Mouse (Mus musculus) lung, adult 18-20 months (tissue): ENCODE data around the gene Tmem120b.

ENCODE experiments used
- DNase-seq, 2 experiments: peaks; one replicate each; pipeline ENCODE4 v3.0.0; 2022; ENCODE audit warnings: mixed read lengths in 2 of 2

Tmem120b gene

DNA sequence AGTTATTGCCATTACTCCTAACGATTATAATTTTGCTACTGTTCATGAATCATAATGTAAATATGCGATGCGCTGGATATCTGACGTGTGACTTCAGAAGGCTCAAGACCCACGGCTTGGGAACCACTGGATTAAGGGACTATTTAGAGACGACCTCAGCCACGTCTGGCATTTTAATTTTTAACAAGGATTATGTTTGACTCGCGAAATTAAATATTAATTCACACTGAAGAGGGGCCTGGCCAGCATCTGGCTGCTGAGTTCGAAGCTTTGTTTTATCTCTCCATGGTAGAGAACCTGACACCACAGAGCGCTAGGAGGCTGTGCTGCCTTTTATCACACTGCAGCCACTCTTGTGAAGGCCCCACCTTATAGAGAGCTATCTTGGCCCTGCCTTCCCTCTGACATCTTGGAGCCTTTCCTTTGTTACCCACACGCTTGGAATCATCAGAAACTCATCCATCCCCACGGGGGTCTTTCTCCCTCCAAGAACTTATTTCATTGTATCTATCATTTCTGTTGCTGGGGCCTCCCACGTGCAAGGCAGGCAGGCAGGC is 24.9 kb downstream of the Tmem120b start:
- no peak for DNase-seq

DNA sequence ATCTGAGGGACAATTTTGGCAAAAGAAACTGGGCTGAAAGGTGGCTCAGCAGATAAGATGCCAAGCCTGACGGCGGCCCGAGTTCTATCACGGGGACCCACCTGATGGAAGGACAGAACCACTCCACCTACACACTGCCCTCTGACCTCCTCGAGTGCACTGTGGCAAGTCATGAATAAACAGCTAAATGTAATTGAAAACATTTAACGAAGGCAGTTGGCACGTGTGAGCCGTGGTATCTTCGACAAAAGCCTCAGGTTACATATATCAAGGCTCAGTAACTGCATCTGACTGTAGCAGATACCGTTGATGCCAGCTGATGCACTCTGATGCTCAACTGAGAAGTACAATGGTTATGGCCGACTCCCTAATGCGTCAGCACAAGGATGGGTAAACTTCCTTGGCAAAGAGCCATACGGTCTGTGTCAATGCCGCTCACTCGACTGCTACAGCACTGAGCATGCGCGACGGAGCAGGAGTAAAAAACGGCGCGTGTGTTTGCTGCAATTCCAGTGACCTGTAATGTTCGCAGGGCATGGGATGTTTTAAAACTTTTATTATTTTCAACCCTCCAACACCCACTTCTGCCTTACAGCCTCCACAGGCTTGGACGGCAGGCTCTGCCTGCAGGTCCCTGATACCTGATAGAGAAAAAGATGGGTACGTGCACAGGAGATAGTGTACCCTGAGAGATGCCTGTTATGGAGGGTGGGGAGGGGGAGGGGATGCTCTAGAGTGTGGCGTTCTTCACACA is 26.2 kb downstream of the Tmem120b start:
- DNase-seq = no peak

DNA sequence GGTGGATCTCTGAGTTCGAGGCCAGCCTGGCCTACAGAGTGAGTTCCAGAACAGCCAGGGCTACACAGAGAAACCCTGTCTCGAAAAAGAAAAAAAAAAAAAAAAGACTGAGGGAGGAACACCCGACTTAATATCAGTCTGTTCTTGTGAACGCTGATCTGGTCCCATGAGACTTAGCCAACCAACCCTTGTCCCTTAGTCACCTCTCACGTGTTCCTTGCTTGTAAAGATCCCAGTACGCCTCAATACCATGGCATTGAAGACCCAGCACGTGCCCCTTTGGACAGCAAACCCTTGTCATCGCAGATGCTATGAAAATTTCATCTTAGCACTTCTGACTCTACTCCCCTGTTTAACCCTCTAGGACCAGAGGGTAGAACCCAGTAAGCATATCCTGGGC is 28.1 kb downstream of the Tmem120b start:
- DNase-seq = no peak

DNA sequence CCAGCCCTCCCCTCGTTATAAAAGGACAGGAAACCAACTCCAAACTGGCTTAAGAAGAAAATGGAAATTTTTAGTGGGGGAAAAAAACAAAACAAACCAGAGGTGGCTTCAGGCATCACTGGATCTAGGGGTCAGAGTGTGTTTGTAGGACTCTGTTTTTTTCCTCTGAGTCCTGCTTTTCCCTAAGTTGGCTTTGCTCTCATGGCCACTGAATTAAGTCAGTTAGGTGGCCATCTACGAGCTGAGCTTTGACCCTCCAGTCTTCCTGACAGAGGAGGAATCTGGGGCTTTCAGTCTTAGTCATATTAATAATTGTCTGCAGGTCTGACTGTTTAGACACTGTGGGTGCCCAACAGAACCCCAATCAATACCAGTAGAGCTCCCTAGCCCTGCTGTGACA is 30.3 kb downstream of the Tmem120b start:
- DNase-seq = no peak

DNA sequence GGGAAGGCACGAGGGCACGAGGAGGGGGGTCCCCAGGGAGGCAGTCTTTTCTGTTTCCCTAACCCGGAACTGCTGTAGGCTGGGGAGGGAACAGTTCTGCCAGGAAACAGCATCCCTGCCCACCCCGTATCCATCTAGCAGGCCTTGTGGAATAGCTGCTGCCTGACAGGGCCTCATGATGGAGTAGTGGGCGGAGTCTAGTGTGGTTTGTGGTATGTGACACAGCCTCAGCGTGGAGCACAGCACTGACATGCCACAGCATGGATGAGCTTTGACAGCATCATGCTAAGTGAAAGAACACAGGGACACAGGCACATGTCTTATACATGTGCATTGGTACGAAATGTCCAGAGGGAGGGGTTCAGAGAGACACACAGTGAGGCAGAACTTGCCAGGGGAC is 34.2 kb downstream of the Tmem120b start:
- DNase-seq = no peak

DNA sequence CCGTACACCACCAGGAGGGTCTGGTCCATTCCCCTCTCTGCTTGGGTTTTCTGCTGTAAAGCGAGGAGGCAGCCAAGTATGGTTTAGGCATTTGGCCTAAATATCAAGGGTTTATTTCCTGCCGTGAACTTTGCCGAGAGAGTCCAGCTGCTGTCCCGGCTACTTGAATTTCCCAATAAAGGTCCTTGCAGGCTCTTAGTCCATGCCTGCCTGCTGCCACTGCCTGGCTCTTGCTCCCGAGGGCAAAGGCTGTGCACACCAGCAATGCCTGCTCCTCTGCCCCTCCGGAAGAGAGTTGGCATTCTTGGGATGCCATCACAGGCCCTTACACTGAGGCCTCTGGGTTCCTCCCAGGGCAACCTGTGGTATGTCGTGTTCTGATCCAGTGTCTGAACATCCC is 35.3 kb downstream of the Tmem120b start:
- no peak for DNase-seq

DNA sequence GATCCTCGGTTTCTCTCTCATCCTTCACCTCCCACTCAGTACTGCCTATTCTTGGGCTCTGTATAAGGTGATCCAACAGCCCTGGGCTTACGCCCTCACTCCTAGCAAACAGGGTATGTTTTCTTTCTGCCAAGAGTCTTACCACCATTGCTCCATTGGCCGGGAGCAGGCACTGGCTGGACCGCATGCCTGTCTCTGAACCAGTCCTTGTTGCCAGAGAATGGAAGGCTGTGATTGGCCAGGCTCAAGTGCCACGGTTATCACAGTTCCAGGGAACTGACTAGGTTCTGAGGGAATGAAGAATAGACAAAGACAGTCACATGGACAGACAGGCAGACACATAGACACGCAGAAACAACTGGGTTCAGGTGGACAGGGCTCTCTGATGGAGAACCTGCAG is 36.6 kb downstream of the Tmem120b start:
- DNase-seq = no peak

DNA sequence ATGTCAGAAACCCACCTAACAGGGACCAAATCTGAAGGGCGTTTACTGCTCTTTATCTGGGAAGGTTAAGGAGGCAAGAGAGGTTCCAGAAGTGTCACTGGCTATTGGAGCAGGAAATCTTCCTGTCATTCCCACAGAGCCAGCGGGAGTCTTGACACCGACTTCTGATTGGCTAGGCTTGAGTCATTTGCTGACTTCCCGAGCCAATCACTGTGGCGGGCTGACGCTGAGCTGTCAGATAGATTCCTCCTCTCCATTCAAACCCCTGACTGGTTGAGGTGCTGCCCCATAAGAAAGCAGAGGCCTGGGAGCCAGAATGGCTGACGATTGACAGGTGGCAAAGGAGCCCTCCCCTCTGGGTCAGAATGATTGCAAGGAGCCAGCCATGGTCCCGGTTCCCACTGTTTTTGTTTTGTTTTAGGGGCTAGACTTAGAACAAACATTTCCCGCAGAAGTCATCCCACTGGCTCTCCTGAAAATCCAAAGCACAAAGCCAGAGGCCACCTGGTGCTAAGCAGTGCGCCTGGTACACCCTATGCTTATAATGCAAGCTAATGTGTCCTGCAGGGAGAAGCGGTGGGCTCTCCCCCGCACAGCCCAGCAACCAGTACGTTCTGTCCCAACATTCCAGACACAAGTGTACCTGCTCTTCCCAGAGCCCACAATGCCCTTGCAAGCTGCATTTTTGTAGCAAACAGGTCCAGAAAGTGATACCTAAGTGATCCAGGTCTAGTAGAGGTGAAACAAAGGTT is 41.4 kb downstream of the Tmem120b start:
- peak in 1 of 2 experiments; percentile 42 for DNase-seq

DNA sequence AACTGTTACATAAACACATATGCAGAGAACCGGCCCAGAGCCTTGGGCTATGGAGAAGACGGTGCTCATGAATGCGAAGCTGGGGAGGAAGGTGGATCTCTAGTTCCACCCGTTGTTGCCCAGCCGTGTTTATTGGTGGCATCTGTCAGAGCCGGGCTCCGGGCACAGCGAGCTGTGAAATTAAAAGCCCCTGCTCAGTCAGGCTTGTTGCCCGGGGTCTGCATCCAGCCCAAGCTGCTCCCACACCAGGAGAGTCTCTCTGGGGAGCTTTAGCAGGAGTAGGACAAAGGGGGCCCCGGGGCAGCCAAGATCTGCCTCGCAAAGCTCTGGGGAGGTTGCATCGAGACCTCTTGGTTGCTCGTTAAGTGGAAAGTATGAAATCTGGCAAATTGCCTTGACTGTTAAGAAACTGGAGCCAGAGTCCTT is 42.1 kb downstream of the Tmem120b start:
- peak in 1 of 2 experiments; percentile 43 for DNase-seq

DNA sequence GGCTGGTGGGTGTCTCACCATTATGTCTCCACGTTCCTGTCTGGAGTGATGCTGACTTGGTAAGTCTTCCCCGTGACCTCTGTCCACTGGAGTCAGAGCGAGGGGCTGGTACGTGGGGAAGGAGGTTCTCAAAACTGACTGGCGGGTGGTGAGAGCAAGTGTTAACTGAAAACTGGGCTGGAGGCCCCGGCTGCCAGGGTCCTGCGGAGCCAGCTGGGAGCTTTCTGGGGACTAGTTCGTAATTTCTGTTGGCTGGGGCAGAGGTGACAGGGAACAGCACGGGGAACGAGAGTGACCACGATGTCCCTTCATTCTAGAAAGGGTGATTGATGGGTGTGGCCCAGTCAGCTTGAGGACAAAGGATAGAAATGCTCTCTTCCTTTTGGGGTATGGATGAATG is 45.9 kb downstream of the Tmem120b start:
- no peak for DNase-seq

DNA sequence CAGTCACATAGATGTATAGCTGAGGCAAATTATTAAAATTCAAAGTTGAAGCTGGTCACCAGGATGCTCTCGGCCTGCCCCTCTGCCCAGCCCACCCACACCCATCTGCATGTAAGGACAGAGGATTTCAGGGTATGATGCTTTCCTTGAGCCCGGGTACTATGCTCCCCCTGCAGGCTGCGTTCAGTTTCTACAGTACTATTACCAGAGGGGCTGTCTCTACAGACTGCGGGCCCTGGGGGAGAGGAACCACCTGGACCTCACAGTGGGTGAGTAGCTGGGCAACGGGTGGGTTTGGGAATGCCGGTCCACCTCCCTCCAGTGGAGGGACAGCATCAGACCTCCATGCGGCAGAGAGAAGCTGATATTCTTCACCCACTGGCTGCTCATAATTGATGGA is 46.7 kb downstream of the Tmem120b start:
- no peak for DNase-seq

DNA sequence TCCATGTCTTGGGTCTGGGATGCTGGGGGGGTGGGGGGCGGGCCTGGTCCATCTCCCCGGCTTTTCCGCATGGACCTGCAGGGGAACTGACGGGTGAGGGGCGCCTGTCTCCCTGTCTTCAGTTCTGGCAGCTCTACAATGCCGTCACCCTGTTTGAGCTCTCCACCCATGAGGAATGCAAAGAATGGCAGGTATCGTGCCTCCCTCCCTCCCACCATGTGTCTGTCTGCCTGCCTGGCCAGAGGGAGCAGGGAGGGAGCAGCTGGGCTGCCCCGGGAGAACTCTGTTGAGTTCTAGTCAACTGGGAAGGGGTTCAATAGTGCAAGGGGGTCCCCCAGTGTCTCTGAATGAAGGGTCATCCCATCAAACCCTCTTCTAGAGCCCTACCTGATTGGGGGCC is 47.9 kb downstream of the Tmem120b start:
- DNase-seq = peak; percentile 47 to 53

DNA sequence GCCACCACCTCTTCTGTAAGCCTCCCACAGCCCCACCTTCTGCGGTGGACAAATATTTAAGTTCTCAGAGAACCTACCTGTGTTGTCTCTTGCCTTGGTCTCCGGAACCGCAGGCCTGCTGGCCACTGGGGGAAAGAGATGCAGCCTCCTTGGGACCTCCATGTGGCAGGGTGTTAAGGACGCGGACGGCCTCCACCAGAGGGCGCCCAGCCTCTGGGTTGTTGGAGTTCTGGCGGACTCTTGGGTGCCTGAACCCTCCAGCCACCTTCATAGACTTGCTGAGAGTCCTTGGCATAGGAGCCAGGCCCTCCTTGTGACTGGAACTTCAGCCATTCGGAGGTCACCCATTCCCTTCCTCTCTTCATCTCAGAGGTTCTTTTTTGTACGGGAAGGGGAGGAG is 49.0 kb downstream of the Tmem120b start:
- DNase-seq = peak; percentile 79 to 87

DNA sequence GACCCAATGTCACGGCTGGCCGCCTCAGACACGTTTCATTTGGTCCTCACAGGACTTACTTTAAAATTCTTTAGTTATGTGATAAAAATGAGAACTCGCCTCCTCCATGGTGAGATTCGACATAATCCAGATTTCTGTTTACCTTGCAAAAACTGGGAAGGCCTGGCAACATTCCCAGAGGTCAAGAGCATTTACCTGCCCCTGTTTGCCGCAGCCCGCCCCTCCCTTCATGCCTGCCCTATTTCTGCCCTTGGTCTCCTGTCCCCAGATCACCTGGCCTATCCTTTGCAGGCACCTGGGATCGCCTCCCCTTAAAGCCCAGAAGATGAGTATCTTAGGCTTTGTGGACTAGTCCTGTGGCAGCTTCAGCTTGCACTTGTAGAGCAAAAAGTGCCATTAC is 49.6 kb downstream of the Tmem120b start:
- DNase-seq = peak; percentile 62 to 66

DNA sequence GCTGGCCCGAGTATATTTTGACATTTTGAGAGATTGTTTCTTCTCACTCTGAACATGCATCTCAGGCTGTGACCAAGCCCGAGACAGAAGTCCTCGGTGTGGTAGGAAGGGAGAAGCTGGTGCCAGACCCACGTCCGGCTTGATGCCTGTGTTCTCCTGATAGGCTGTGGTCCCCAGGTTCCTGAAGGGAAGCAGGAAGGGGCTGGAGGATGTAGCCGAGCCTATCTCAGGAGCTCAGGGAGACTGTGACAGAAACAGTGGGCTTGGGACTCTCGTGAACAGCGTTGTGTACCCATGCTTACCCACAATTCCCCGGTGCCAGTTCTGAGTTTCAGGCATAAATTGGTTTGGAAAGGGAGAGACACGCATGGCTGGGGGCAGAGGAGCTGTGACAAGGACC is 50.6 kb downstream of the Tmem120b start:
- DNase-seq = no peak

DNA sequence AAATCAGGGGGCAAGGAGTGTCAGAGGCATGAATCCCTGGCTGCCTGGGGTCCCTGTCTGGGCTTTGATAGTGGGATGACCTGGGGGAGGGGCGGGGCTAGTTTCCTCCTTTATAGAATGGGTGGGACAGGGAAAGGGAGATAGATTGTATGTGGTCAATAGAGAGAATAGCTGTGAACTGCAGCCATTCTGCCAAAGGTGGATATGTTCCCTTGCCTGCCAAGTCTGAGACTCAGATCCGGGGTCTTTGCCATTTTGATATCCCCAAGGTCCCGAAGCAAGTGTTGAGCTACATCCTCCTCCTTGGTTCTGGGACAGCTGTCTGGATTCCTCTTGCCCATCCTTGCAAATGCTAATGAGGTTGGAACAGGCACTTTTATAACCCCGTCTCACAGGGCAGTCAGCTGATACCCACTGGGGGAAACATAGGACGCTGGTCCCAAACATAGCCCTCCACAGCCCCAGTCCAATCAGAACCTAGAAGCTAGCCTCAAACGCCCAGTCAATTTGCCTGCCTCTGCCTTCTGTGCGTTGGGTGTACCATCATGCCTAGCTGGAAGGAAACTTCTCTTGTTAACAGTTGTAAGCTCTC is 52.5 kb downstream of the Tmem120b start:
- DNase-seq = no peak

DNA sequence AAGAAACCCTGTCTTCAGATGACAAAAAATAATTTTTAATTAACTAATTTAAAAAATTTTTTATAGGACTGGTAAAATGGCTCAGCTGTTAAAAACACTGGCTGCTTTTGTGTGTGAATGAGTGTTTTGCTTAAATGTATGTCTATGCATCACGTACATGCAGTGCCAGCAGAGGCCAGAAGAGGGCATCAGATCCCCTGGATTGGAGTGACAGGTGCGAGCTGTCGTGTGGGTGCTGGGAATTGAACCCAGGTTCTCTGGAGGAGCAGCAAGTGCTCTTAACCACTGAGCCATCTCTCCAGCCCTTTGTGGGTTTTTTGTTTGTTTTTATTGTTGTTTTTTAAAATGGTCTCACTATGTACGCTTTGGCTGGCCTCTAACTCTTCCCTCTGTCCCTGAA is 54.0 kb downstream of the Tmem120b start:
- DNase-seq = no peak

DNA sequence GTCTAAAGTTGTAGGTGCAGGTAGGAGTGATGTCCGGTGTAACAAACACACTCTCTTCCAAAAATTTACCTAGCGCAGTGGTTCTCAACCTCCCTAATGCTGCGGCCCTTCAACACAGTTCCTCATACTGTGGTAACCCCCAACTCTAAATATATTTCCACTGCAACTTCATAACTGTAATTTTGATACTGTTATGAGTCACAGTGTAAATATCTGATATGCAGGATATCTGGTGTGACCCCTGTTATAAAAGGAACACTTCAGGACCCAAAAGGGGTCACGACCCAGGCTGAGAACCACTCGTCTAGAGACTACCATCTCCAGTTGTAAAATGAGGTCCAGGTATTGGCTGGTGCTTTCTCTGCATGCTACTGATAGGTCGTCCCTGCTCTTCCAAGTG is 56.9 kb downstream of the Tmem120b start:
- no peak for DNase-seq

DNA sequence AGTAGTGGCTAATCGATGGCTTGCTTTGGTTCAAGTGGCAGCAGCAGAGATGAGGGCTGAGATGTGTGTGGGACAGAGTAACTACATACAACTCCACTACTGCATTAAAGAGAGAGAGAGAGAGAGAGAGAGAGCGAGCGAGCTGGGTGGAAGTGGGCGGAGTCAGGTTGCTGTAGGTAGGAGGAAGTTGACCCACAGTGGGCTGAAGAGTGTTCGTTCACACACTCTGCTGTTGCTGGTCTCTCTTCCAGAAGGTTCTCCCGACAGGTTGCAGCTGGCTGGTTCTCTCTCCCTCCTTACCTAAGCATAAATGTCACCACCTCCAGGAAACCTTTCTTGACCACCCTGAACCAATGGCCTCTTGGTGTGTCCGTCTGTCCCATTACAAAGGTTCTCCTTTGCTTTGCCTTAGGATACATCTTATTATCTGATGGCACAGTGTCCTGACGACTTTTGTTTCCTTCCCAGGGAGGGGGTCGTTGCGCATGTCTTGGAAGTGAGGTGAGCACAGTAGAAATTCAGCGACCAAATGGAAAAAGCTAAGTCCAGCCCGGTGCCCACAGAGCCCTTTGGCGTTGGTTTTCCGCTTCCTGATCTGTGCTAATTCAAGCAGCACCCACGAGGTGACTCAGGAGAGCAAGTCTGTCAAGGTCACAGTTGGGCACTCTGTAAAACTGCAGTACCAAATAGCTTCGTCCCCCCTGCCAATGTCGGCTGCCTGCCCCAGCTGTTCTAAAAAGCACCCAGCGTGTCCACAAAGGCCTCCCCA is 57.6 kb downstream of the Tmem120b start:
- peak in 1 of 2 experiments; percentile 43 for DNase-seq

DNA sequence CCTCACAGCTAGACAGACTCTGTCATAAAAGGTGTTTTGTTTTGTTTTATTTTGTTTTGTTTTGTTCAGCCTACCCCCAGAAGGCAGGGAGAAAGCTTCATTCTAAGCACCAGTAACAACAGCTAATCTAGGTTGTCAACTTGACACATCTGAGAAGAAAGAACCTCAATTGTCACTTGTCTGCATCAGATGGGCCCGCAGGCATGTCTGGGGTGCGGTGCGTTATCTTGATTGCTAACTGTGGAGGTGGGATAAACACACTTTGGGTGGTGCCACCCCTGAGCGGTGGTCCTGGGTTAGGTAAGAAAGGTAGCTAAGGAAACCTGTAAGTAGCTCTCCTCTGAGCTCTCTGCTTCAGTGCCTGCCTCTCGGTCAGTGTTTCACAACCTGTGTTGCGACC is 58.8 kb downstream of the Tmem120b start:
- DNase-seq = no peak

DNA sequence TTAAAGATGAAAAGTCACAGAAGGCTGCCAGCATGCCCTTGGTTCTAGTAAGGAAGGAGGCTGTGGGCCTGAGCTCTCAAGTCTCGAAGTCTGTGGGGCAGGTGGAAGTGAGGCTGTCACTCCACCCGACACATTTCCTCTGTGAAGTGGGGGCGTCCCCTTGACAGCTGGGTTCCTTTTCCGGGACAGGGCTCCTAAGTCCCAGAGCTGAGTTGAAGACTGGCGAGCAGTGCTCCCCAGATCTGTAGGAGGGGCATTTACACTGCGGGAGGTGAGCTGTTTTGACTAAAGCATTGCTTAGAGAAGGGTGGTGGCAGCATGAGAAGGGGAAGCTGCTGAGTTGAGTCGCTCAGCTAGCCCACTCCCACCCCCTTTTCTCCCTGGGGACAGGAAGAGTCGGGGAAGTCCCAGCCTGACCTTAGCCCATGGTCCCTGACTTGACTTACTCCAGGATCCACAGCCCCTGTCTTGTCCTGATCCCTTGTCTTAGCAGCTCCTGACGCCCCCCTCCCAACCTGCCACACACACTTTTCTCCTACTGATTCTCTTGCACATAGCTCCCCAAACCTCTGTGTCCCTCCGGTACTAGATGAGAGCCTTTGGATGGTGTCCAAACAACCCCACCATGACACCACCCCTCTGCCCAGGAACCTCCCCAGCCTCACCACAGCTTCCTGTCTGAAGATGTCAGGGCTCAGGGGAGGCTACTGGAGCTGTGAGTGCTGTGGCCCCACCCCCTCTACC is 60.4 kb downstream of the Tmem120b start:
- DNase-seq = peak; percentile 63 to 70

DNA sequence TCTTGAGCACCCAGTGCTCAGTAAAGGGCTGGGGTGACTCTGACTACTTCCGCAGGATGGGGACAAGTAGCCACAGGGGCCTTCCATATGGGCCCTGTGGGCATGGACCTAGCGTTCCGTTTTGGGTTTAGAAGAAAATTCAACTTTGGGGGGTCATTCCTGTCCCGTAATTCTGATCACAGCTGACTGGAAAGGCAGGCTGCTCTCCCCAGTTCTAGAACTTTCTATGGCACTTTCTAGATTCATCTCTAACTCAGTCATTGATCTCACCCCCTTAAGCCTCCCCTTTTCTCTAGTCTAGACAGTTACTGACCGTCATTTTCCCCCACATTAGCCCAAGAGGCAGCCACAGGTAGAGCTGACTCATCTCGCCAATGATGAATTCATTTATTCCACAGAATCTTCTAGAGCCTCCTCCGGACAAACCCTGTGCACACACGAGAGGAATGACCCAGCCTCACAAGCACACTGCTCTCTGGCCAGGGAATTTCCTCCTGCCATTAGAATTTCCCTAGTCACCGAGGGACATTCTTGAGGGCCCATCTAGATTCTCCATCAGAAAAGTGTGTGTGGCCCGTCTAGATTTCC is 61.0 kb downstream of the Tmem120b start:
- no peak for DNase-seq
